Mouse (Mus musculus) lung, postnatal 0 days (tissue): Measurements from ENCODE around the gene Syf2.

ENCODE experiments used
- CTCF ChIP-seq: IDR thresholded peaks from 2 replicates; pipeline ENCODE4 v1.5.1; 2016; ENCODE audit warnings: antibody characterized with exemption, mild to moderate bottlenecking
- EP300 ChIP-seq: IDR thresholded peaks from 2 replicates; pipeline ENCODE4 v1.6.1; 2016; ENCODE audit warnings: antibody characterized with exemption, mild to moderate bottlenecking, control low read depth

- no peak for TF ChIP-seq CTCF
- TF ChIP-seq EP300, result no peak
Observed at GRCm38 (mm10) chr4:134901126-134901525, 29.6 kb upstream of the Syf2 start.
